Mouse (Mus musculus): ENCODE measurements around the gene Cfap69. TPM values are rescaled to one million over a fixed set of nuclear protein-coding genes. Genes with fewer than 3 reads are reported as not detected.
A peak's percentile ranks its signal among the peaks of the same experiment; 100 is the strongest.
"Not testable (repeated sequence)": the region's sequence is repeated elsewhere in the genome, so short reads cannot be mapped to it uniquely, and the experiment has no call there.

Gene Cfap69
- polyA plus RNA-seq, 1 experiment from 2014 or later = 11.7 TPM

- under 1% methylated on average over 18 of the region's 29 CpGs for WGBS
- Histone ChIP-seq H3K9ac (peak overlapping the region; percentile 88), H3K4me1 (replicated peaks; ENCODE audit: control insufficient read depth, insufficient read depth, low read length) (no peaks in the 10 kb centered on the region), H3K36me3 (replicated peaks; ENCODE audit: control insufficient read depth, insufficient read depth) (no peaks in the 10 kb centered on the region), H3K4me3 (replicated peaks; ENCODE audit: low read length) (peak overlapping the region; percentile 86), H3K9me3 (ENCODE audit: control insufficient read depth, low read length) (no peaks in the 10 kb centered on the region), H3K27ac (no peak overlapping the region), H3K27me3 (ENCODE audit: control insufficient read depth, insufficient read depth, low read length) (no peaks in the 10 kb centered on the region), H3K4me2 (replicated peaks) (peak overlapping the region; percentile 96)
- ATAC-seq (ENCODE audit: low FRiP score) (peak; percentile 64), DNase-seq (ENCODE audit: low spot score) (no peak)
Observed at GRCm38 (mm10) chr5:5693541-5693955, 29.5 kb upstream of the Cfap69 start.

DNA sequence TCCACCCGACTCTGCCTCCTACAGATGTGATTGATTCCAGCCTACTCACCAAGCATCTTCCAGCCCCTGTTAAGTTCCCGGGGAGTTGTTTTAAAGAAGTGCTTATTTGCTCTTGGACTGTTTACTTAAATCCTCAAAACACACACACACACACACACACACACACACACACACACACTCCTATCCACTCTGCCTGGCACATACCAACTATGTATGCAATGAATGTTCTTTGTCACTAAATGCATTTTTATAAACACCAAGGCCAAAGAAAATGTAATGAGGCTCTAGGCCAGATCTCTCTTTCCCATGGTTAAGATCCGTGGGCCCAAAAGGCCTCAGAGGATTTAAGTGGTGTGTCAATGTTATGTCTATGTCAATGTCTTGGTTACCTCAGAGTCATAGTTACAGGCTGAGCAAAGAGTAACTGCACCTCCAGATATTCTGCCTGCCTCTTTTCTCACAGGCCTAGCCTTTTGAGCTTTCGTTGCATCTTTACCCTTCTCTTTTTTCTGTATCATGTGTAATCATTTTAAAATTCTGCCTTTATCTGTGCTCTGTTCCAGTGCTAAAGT lies 28.2 kb upstream of the Cfap69 start:
- Histone ChIP-seq H3K4me2 (replicated peaks) (no peak overlapping the region), H3K36me3 (replicated peaks; ENCODE audit: control insufficient read depth, insufficient read depth) (no peaks in the 10 kb centered on the region), H3K27me3 (ENCODE audit: control insufficient read depth, insufficient read depth, low read length) (no peaks in the 10 kb centered on the region), H3K4me1 (replicated peaks; ENCODE audit: control insufficient read depth, insufficient read depth, low read length) (no peaks in the 10 kb centered on the region), H3K4me3 (replicated peaks; ENCODE audit: low read length) (no peak overlapping the region), H3K9ac (no peak overlapping the region), H3K9me3 (ENCODE audit: control insufficient read depth, low read length) (no peaks in the 10 kb centered on the region), H3K27ac (no peak overlapping the region)
- ATAC-seq (ENCODE audit: low FRiP score) = no peak
- 70% methylated on average over 4 of the region's 4 CpGs for WGBS
- no peak for DNase-seq (ENCODE audit: low spot score)

DNA sequence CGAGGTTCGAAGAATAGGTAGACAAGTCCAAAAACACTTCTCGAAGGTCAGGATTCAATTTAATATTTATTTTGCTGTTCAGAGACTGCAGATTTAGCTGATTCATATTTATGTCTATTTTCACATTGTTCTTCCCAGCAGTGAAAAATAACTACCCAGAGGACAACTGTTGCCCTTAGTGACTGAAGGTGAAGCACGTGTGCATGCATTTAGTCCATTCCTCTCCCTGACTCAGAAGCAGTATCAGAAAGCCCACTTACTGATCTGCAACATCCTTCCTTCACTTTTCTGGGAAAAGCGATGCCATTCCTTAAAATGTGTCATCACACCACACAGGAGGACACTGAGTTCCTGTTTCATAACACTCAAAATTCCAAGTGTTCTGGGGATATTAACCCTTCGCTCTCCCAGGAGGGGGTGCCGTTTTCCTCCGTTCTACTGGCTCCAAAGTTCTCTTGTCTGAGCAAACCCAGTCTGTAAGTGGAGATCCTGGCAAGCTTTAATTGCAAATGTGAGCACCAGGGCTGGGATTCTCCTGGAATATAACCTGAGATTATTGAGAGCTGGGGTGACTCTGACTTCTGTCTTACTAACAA lies 25.0 kb upstream of the Cfap69 start:
- Histone ChIP-seq H3K9me3 (ENCODE audit: control insufficient read depth, low read length) (no peaks in the 10 kb centered on the region), H3K4me2 (replicated peaks) (no peak overlapping the region), H3K27me3 (ENCODE audit: control insufficient read depth, insufficient read depth, low read length) (no peaks in the 10 kb centered on the region), H3K36me3 (replicated peaks; ENCODE audit: control insufficient read depth, insufficient read depth) (no peaks in the 10 kb centered on the region), H3K9ac (no peak overlapping the region), H3K4me3 (replicated peaks; ENCODE audit: low read length) (no peak overlapping the region), H3K27ac (no peak overlapping the region), H3K4me1 (replicated peaks; ENCODE audit: control insufficient read depth, insufficient read depth, low read length) (no peaks in the 10 kb centered on the region)
- DNase-seq (ENCODE audit: low spot score) (no peak), ATAC-seq (ENCODE audit: low FRiP score) (no peak)
- WGBS = 84% methylated on average over 8 of the region's 8 CpGs

DNA sequence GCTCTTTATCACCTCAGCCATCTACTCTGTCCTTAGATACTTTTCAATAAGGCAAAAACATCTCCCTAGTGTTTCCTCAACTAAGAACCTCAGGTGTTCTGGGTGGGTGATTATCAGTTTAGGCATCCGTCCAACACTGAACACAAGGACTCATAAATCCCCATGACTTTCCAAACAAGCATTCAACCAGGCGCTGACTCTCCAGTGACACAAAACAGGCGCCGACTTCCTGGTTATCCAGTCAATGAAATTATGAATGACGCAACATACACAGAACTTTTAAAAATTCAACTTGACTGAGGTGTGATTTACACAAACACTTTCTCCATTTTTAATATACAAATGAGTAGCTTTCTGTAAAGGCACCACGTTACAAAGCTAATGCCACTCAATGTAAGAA lies 24.2 kb upstream of the Cfap69 start:
- H3K9me3 ChIP-seq (ENCODE audit: control insufficient read depth, low read length) = no peaks in the 10 kb centered on the region
- WGBS = 85% methylated on average over 6 of the region's 6 CpGs

GRCm38 (mm10) chr5:5686973-5687372 lies 22.9 kb upstream of the Cfap69 start:
- ATAC-seq (ENCODE audit: low FRiP score) = no peak
- no peak for DNase-seq (ENCODE audit: low spot score)
- no peaks in the 10 kb centered on the region for H3K4me1 ChIP-seq (replicated peaks; ENCODE audit: control insufficient read depth, insufficient read depth, low read length)
- H3K36me3 ChIP-seq (replicated peaks; ENCODE audit: control insufficient read depth, insufficient read depth) = no peaks in the 10 kb centered on the region
- no peak overlapping the region for H3K9ac ChIP-seq
- no peaks in the 10 kb centered on the region for H3K27me3 ChIP-seq (ENCODE audit: control insufficient read depth, insufficient read depth, low read length)
- 30% methylated on average over 1 of the region's 1 CpGs for WGBS
- no peaks in the 10 kb centered on the region for H3K9me3 ChIP-seq (ENCODE audit: control insufficient read depth, low read length)
- H3K4me2 ChIP-seq (replicated peaks) = no peak overlapping the region
- H3K4me3 ChIP-seq (replicated peaks; ENCODE audit: low read length) = no peak overlapping the region
- H3K27ac ChIP-seq = no peak overlapping the region

More for the DNA sequence above, 24.2 kb upstream of the Cfap69 start:
- no peak overlapping the region for H3K4me2 ChIP-seq (replicated peaks)
- DNase-seq (ENCODE audit: low spot score) (no peak), ATAC-seq (ENCODE audit: low FRiP score) (no peak)
- no peak overlapping the region for H3K9ac ChIP-seq
- no peaks in the 10 kb centered on the region for H3K4me1 ChIP-seq (replicated peaks; ENCODE audit: control insufficient read depth, insufficient read depth, low read length)
- no peak overlapping the region for H3K27ac ChIP-seq
- H3K4me3 ChIP-seq (replicated peaks; ENCODE audit: low read length) = no peak overlapping the region
- H3K27me3 ChIP-seq (ENCODE audit: control insufficient read depth, insufficient read depth, low read length) = no peaks in the 10 kb centered on the region
- no peaks in the 10 kb centered on the region for H3K36me3 ChIP-seq (replicated peaks; ENCODE audit: control insufficient read depth, insufficient read depth)

DNA sequence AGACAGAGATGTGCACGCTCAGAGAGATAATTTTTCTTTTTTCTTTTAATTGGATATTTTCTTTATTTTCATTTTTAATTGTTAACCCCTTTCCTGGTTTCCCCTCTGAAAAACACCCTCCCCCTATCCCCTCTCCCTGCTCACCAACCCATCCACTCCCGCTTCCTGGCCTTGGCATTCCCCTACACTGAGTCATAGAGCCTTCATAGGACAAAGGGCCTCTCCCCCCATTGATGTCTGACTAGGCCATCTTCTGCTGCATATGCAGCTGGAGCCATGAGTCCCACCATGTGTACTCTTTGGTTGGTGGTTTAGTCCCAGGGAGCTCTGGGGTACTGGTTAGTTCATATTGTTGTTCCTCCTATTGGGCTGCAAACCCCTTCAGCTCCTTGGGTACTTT lies 20.9 kb upstream of the Cfap69 start:
- H3K4me3 ChIP-seq (replicated peaks; ENCODE audit: low read length) = not testable (repeated sequence)

GRCm38 (mm10) chr5:5683292-5683691 lies 19.3 kb upstream of the Cfap69 start:
- H3K27ac ChIP-seq = no peak overlapping the region
- H3K4me1 ChIP-seq (replicated peaks; ENCODE audit: control insufficient read depth, insufficient read depth, low read length) = no peaks in the 10 kb centered on the region
- no peaks in the 10 kb centered on the region for H3K27me3 ChIP-seq (ENCODE audit: control insufficient read depth, insufficient read depth, low read length)
- ATAC-seq (ENCODE audit: low FRiP score) (no peak), DNase-seq (ENCODE audit: low spot score) (no peak)
- H3K4me3 ChIP-seq (replicated peaks; ENCODE audit: low read length) = no peak overlapping the region
- H3K9me3 ChIP-seq (ENCODE audit: control insufficient read depth, low read length) = no peaks in the 10 kb centered on the region
- no peaks in the 10 kb centered on the region for H3K36me3 ChIP-seq (replicated peaks; ENCODE audit: control insufficient read depth, insufficient read depth)
- H3K4me2 ChIP-seq (replicated peaks) = no peak overlapping the region
- H3K9ac ChIP-seq = no peak overlapping the region
- 71% methylated on average over 4 of the region's 4 CpGs for WGBS

More for the DNA sequence above, 20.9 kb upstream of the Cfap69 start:
- not testable (repeated sequence) for DNase-seq (ENCODE audit: low spot score); H3K27ac ChIP-seq; H3K4me1 ChIP-seq (replicated peaks; ENCODE audit: control insufficient read depth, insufficient read depth, low read length); H3K4me2 ChIP-seq (replicated peaks); H3K36me3 ChIP-seq (replicated peaks; ENCODE audit: control insufficient read depth, insufficient read depth); ATAC-seq (ENCODE audit: low FRiP score); H3K9me3 ChIP-seq (ENCODE audit: control insufficient read depth, low read length); H3K9ac ChIP-seq; H3K27me3 ChIP-seq (ENCODE audit: control insufficient read depth, insufficient read depth, low read length)
- WGBS = 94% methylated on average over 2 of the region's 2 CpGs

GRCm38 (mm10) chr5:5679459-5679858 lies 15.4 kb upstream of the Cfap69 start:
- Histone ChIP-seq H3K9me3 (ENCODE audit: control insufficient read depth, low read length) (no peaks in the 10 kb centered on the region), H3K27me3 (ENCODE audit: control insufficient read depth, insufficient read depth, low read length) (no peaks in the 10 kb centered on the region), H3K36me3 (replicated peaks; ENCODE audit: control insufficient read depth, insufficient read depth) (peaks cover 6% of the 10 kb centered on the region; the same call in 1 of the 2 replicates), H3K9ac (no peak overlapping the region), H3K4me3 (replicated peaks; ENCODE audit: low read length) (no peak overlapping the region), H3K4me2 (replicated peaks) (no peak overlapping the region), H3K27ac (no peak overlapping the region), H3K4me1 (replicated peaks; ENCODE audit: control insufficient read depth, insufficient read depth, low read length) (no peaks in the 10 kb centered on the region)
- DNase-seq (ENCODE audit: low spot score) (no peak), ATAC-seq (ENCODE audit: low FRiP score) (no peak)

GRCm38 (mm10) chr5:5676082-5676481 lies 12.0 kb upstream of the Cfap69 start:
- no peak overlapping the region for H3K27ac ChIP-seq
- 93% methylated on average over 3 of the region's 3 CpGs for WGBS
- H3K4me2 ChIP-seq (replicated peaks) = no peak overlapping the region
- no peak for ATAC-seq (ENCODE audit: low FRiP score)
- no peak overlapping the region for H3K4me3 ChIP-seq (replicated peaks; ENCODE audit: low read length)
- H3K36me3 ChIP-seq (replicated peaks; ENCODE audit: control insufficient read depth, insufficient read depth) = peaks cover 6% of the 10 kb centered on the region; the same call in 1 of the 2 replicates
- H3K9me3 ChIP-seq (ENCODE audit: control insufficient read depth, low read length) = no peaks in the 10 kb centered on the region
- DNase-seq (ENCODE audit: low spot score) = no peak
- no peaks in the 10 kb centered on the region for H3K27me3 ChIP-seq (ENCODE audit: control insufficient read depth, insufficient read depth, low read length)
- H3K4me1 ChIP-seq (replicated peaks; ENCODE audit: control insufficient read depth, insufficient read depth, low read length) = no peaks in the 10 kb centered on the region
- H3K9ac ChIP-seq = no peak overlapping the region

Measured in hindbrain, embryonic 14.5 days (tissue).